Mouse (Mus musculus): Measurements from ENCODE around the gene Dcun1d2. TPM values are rescaled to one million over a fixed set of nuclear protein-coding genes. Genes with fewer than 3 reads are reported as not detected.

Gene Dcun1d2
- polyA plus RNA-seq, 1 experiment from 2014 or later, result 29.6 TPM

DNA sequence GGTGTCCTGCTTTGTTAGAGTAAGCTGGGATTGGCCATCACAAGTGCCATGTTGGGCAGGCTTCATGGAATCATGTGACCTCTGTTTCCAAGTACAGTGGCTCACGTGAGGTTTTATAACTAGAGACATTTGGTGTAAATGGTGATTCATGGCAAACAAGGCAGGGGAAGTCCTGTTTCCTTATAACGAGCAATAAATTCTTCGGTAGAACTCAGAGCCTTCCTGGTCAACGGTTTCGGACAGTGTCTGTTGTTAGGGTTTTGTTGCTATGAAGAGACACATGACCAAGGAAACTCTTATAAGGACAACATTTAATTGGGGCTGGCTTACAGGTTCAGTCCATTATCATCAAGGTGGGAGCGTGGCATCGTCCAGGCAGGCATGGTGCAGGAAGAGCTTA is 13.1 kb upstream of the Dcun1d2 start:
- no peak overlapping the region for H3K9ac ChIP-seq
- no peaks in the 10 kb centered on the region for H3K4me1 ChIP-seq (replicated peaks)
- ATAC-seq (ENCODE audit: insufficient number of reproducible peaks, low FRiP score), result no peak
- peaks cover 82% of the 10 kb centered on the region for H3K36me3 ChIP-seq
- peaks cover 11% of the 10 kb centered on the region; the same call in 1 of the 2 replicates for H3K9me3 ChIP-seq (replicated peaks)
- 92% methylated on average over 7 of the region's 7 CpGs for WGBS
- no peak overlapping the region for H3K4me2 ChIP-seq
- H3K4me3 ChIP-seq, result no peak overlapping the region
- H3K27me3 ChIP-seq (replicated peaks), result no peaks in the 10 kb centered on the region
- no peak overlapping the region for H3K27ac ChIP-seq (ENCODE audit: poor library complexity, severe bottlenecking)

DNA sequence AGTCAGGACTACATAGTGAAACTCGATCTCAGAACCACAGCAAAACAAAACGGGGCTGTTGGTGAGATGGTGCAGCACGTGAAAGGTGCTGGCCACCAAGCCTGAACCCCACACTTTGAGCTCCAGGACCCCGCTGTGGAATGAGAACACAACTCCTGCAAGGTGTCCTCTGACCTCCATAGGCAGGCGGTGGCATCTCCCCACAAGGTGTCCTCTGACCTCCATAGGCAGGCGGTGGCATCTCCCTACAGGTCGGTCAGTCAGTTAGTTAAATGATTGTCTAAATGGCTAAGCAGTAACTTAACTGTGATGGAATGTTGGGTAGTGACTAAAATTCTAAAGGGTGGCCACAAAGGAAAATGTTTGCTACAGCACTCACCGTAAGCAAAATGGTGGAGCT is 11.6 kb upstream of the Dcun1d2 start:
- H3K4me3 ChIP-seq, result no peak overlapping the region
- no peak overlapping the region for H3K27ac ChIP-seq (ENCODE audit: poor library complexity, severe bottlenecking)
- no peaks in the 10 kb centered on the region for H3K4me1 ChIP-seq (replicated peaks)
- 0 out of 2 replicates have a peak, but pooled peaks cover 8% of the 10 kb centered on the region for H3K9me3 ChIP-seq (replicated peaks)
- peaks cover 85% of the 10 kb centered on the region for H3K36me3 ChIP-seq
- H3K9ac ChIP-seq, result no peak overlapping the region
- H3K4me2 ChIP-seq, result no peak overlapping the region
- H3K27me3 ChIP-seq (replicated peaks), result no peaks in the 10 kb centered on the region
- ATAC-seq (ENCODE audit: insufficient number of reproducible peaks, low FRiP score), result no peak
- 92% methylated on average over 8 of the region's 8 CpGs for WGBS

DNA sequence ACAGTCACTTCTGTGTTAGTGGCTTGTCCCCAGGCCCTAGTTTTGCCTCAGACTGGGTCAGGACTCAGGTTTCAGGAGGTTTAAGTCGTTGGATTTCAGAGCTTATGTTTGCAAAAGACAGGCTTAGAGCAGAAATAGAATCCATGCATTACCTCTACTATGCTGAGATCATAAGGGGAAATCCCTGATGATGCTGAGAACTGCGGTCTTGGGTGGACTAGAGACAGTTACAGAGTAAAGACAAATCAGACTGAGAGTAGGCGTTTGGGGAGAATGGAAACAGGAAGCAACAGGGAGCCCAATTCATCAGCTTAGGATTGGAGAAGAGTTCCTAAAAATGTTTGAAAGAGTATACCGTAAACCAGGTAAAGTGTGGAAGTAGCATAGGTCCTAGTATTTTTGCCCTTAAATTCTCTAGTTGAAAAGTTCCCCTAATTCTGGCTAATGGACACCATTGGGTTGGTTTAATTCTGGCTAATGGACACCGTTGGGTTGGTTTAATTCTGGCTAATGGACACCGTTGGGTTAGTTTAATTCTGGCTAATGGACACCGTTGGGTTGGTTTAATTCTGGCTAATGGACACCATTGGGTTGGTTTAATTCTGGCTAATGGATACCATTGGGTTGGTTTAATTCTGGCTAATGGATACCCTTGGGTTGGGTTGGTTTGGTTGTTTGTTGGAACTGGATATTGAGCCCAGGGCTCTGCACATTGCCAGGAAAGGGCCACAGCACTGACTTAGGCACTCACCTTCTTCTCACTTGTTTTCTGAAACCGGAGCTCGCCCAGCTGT is 5.9 kb upstream of the Dcun1d2 start:
- Histone ChIP-seq H3K9ac (no peak overlapping the region), H3K9me3 (replicated peaks) (no peaks in the 10 kb centered on the region), H3K36me3 (peaks cover 64% of the 10 kb centered on the region), H3K27ac (ENCODE audit: poor library complexity, severe bottlenecking) (no peak overlapping the region), H3K4me1 (replicated peaks) (peaks cover 2% of the 10 kb centered on the region; the same call in 1 of the 2 replicates), H3K4me2 (no peak overlapping the region), H3K4me3 (no peak overlapping the region), H3K27me3 (replicated peaks) (no peaks in the 10 kb centered on the region)
- no peak for ATAC-seq (ENCODE audit: insufficient number of reproducible peaks, low FRiP score)
- WGBS, result 88% methylated on average over 9 of the region's 9 CpGs

DNA sequence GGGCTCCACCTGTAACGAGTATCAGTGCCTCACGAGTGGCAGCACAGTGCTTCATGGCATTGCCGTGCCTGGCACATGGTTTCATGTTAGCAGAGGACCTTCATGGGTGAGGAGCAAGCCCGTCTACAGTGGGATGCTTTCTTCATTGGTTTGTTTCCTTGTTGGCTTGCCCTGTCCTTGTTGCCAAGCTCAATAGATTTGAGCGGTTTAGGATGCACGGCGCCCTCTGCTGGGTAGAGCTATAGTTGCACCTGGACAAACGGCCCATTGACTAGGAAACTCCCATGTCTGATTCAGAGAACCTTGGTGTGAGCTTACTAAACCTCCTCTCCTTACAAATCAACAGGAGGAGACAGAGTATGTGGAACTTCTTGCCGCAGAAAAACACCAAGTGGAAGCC is 4.4 kb upstream of the Dcun1d2 start:
- H3K4me1 ChIP-seq (replicated peaks), result peaks cover 5% of the 10 kb centered on the region; the same call in 1 of the 2 replicates
- WGBS, result 26% methylated on average over 9 of the region's 9 CpGs
- H3K4me2 ChIP-seq, result no peak overlapping the region
- H3K27me3 ChIP-seq (replicated peaks), result no peaks in the 10 kb centered on the region
- no peak overlapping the region for H3K27ac ChIP-seq (ENCODE audit: poor library complexity, severe bottlenecking)
- H3K36me3 ChIP-seq, result peaks cover 55% of the 10 kb centered on the region
- H3K4me3 ChIP-seq, result no peak overlapping the region
- no peaks in the 10 kb centered on the region for H3K9me3 ChIP-seq (replicated peaks)
- ATAC-seq (ENCODE audit: insufficient number of reproducible peaks, low FRiP score), result no peak
- no peak overlapping the region for H3K9ac ChIP-seq

DNA sequence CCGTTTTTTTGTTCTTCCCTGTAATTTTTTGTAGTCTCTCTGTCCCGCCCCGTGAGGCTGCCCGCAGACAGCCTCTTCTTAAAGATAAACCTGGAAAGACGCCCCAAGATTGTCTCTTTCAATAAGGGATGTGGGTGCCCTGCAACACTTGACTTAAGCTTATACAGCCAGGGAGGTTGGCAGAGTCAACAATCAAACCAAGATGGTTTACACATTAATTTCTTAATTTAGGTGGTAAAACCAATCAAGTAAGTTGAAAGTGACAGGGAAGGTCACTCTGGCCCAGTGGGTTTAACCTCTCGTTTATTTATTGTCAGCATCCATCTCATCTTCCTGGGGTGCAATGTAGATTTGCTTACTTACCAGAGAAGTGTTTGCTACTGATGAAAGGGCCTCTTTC is 715 bp upstream of the Dcun1d2 start:
- Histone ChIP-seq H3K27ac (ENCODE audit: poor library complexity, severe bottlenecking) (no peak overlapping the region), H3K9me3 (replicated peaks) (no peaks in the 10 kb centered on the region), H3K9ac (peak overlapping the region; percentile 88), H3K27me3 (replicated peaks) (no peaks in the 10 kb centered on the region), H3K4me2 (peak overlapping the region; percentile 98), H3K36me3 (peaks cover 18% of the 10 kb centered on the region), H3K4me1 (replicated peaks) (peaks cover 17% of the 10 kb centered on the region), H3K4me3 (peak overlapping the region; percentile 68)
- WGBS, result 2% methylated on average over 6 of the region's 6 CpGs
- ATAC-seq (ENCODE audit: insufficient number of reproducible peaks, low FRiP score), result no peak

DNA sequence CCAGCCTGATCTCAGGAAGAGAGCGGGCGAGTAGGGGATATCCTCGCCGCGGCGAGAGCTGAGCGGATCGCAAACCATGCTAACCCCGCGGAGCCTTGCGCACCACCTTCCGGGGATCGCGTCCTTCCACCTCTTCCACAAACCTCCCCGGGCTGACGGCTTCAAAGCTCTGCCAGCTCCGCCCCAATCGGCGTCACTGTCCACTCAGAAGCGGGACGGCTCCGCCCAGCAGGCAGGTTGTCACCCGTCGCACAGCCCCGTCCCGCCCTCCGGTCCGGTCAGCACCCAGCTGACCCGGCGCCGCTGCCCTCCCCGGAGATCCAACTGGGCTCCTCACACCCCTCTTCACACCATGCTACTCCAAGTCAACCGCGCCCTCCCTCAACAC is 633 bp downstream of the Dcun1d2 start:
- peak overlapping the region; percentile 96 for H3K27ac ChIP-seq (ENCODE audit: poor library complexity, severe bottlenecking)
- ATAC-seq (ENCODE audit: insufficient number of reproducible peaks, low FRiP score), result peak; percentile 89
- H3K4me3 ChIP-seq, result peak overlapping the region; percentile 68
- H3K4me1 ChIP-seq (replicated peaks), result peaks cover 24% of the 10 kb centered on the region
- under 1% methylated on average over 34 of the region's 34 CpGs for WGBS
- H3K9ac ChIP-seq, result peak overlapping the region; percentile 88
- peaks cover 8% of the 10 kb centered on the region for H3K36me3 ChIP-seq
- H3K9me3 ChIP-seq (replicated peaks), result no peaks in the 10 kb centered on the region
- H3K4me2 ChIP-seq, result peak overlapping the region; percentile 98
- no peaks in the 10 kb centered on the region for H3K27me3 ChIP-seq (replicated peaks)

DNA sequence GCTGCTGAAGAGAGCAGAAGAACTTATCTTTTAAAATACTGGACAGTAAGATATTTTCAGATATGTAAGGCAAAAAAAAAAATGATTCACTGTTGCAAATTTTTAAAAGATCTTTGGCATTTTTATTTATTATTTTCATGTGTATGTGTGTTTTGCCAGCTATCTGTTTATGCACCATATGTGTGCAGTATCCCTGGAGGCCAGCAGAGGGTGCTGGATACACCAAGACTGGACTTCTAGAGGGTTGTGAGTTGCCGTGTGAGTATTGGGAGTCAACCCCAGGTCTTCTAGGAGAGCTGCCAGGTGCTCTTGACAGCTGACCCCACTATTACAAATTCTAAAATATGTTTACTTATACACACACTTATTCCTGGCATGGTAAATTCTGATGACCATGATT is 4.7 kb downstream of the Dcun1d2 start:
- Histone ChIP-seq H3K36me3 (peaks cover 8% of the 10 kb centered on the region; the same call in 1 of the 2 replicates), H3K9me3 (replicated peaks) (no peaks in the 10 kb centered on the region), H3K4me3 (no peak overlapping the region), H3K4me2 (peak overlapping the region; percentile 30; the same call in 1 of the 2 replicates), H3K9ac (no peak overlapping the region), H3K27me3 (replicated peaks) (no peaks in the 10 kb centered on the region), H3K4me1 (replicated peaks) (peaks cover 25% of the 10 kb centered on the region), H3K27ac (ENCODE audit: poor library complexity, severe bottlenecking) (peak overlapping the region; percentile 56; the same call in 1 of the 2 replicates)
- 62% methylated on average over 1 of the region's 1 CpGs for WGBS
- ATAC-seq (ENCODE audit: insufficient number of reproducible peaks, low FRiP score), result no peak

DNA sequence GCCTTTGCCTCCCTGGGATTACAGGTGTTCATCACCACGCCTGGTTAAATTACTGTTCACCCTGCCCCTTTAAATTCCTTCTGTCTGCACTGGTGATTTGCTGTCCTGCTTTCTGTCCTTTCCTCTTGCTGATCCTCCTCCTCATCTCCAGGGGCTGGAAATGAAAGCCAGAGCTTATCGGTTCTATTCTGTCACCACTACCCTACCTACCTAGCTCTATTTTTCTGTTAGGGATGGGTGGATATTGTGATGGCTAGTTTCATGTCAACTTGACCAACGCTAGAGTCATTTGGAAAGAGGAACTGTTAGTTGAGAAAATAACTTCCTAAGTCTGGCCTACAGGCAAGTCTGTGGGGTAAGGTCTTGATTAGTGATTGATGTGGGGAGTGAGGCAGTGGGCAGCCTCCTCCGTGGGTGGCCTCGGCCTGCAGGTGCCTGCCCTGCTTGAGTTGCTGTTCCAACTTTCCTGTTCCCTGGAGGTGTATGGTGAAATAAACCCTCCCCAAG is 10.9 kb downstream of the Dcun1d2 start:
- Histone ChIP-seq H3K36me3 (peaks cover 39% of the 10 kb centered on the region), H3K4me3 (no peak overlapping the region), H3K27me3 (replicated peaks) (no peaks in the 10 kb centered on the region), H3K9ac (no peak overlapping the region), H3K27ac (ENCODE audit: poor library complexity, severe bottlenecking) (no peak overlapping the region), H3K4me2 (no peak overlapping the region), H3K9me3 (replicated peaks) (no peaks in the 10 kb centered on the region), H3K4me1 (replicated peaks) (peaks cover 3% of the 10 kb centered on the region; the same call in 1 of the 2 replicates)
- ATAC-seq (ENCODE audit: insufficient number of reproducible peaks, low FRiP score), result no peak
- WGBS, result 86% methylated on average over 5 of the region's 5 CpGs

DNA sequence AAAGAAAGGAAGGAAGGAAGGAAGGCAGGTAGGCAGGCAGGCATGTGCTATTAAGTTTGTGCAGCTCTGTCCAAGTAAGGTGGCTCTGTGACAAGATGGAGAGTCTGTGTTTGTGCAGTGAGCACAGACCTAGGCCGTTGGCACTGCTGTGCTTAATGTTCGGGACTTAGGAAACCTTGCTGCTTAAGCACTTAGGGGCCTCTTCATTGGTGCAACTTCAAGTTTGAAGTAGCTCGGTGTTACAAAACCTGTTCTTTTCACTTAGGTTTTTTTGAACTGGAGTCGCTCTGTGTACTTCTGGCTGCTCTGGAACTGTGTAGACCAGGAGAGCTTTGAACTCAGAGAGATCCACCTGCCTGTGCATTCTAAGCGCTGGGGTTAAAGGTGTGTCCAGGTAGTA is 15.1 kb downstream of the Dcun1d2 start:
- no peak for ATAC-seq (ENCODE audit: insufficient number of reproducible peaks, low FRiP score)
- H3K27ac ChIP-seq (ENCODE audit: poor library complexity, severe bottlenecking), result no peak overlapping the region
- no peaks in the 10 kb centered on the region for H3K9me3 ChIP-seq (replicated peaks)
- H3K36me3 ChIP-seq, result peaks cover 62% of the 10 kb centered on the region
- no peak overlapping the region for H3K9ac ChIP-seq
- 87% methylated on average over 5 of the region's 5 CpGs for WGBS
- H3K4me3 ChIP-seq, result no peak overlapping the region
- no peaks in the 10 kb centered on the region for H3K27me3 ChIP-seq (replicated peaks)
- H3K4me1 ChIP-seq (replicated peaks), result no peaks in the 10 kb centered on the region
- no peak overlapping the region for H3K4me2 ChIP-seq

DNA sequence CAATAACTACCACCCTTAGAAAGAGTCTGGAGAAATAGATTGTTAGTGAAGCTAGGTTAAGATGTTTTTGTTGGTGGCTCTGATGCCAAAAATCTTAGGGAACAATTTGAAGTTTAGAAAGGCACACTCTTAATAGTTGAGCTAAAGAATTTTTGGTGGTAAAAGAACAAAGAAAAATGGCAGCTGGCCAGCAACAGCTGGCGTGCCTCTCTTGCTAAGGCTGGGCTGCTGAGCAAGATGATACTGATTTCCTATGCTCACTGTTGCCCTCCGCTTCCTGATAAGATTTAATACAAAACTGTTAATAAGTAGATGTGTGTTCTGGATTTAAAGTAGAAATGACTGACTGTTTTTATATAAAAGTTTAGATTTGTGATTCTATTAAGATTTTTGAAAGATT is 20.4 kb downstream of the Dcun1d2 start:
- Histone ChIP-seq H3K27me3 (replicated peaks) (no peaks in the 10 kb centered on the region), H3K4me2 (no peak overlapping the region), H3K36me3 (peaks cover 48% of the 10 kb centered on the region), H3K9ac (no peak overlapping the region), H3K4me3 (no peak overlapping the region), H3K9me3 (replicated peaks) (no peaks in the 10 kb centered on the region), H3K27ac (ENCODE audit: poor library complexity, severe bottlenecking) (no peak overlapping the region), H3K4me1 (replicated peaks) (no peaks in the 10 kb centered on the region)
- ATAC-seq (ENCODE audit: insufficient number of reproducible peaks, low FRiP score), result no peak
- WGBS, result 66% methylated on average over 2 of the region's 2 CpGs

DNA sequence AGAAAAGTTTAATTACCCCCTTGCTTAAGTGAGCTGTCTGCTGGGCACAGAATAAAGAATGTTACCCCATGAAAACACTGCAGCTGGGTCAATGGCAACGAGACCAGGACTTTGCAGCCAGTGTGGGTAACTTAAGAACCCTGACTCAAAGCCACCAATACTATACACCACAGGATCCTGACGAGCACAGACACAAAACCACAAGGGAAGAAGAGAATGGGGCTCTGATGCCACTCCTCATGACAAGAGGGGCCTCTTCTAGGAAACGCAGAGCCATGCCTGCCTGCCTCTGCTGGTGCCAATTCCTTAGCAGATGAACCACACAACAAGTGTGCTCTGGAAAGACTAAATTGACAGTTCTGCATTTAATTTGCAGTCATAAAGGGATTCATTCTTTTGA is 24.6 kb downstream of the Dcun1d2 start:
- Histone ChIP-seq H3K9me3 (replicated peaks) (no peaks in the 10 kb centered on the region), H3K4me2 (no peak overlapping the region), H3K27ac (ENCODE audit: poor library complexity, severe bottlenecking) (no peak overlapping the region), H3K9ac (no peak overlapping the region), H3K36me3 (peaks cover 42% of the 10 kb centered on the region), H3K4me1 (replicated peaks) (no peaks in the 10 kb centered on the region), H3K4me3 (no peak overlapping the region), H3K27me3 (replicated peaks) (no peaks in the 10 kb centered on the region)
- ATAC-seq (ENCODE audit: insufficient number of reproducible peaks, low FRiP score), result no peak
- WGBS, result 80% methylated on average over 3 of the region's 3 CpGs
